Mouse (Mus musculus) myocyte (in vitro differentiated cells): Measurements from ENCODE around the gene Lins1.

ENCODE experiments used
- CEBPB ChIP-seq: IDR thresholded peaks from 2 replicates; pipeline ENCODE4 v1.6.1; 2011; ENCODE audit warnings: mild to moderate bottlenecking, moderate library complexity; ENCODE audit not compliant: poor library complexity, insufficient read depth, severe bottlenecking
- E2F4 ChIP-seq: IDR thresholded peaks from one replicate; pipeline ENCODE4 v1.6.1; 2011; ENCODE audit warnings: mild to moderate bottlenecking, control low read depth, moderate library complexity; ENCODE audit not compliant: insufficient read depth
- MAX ChIP-seq: IDR thresholded peaks from one replicate; pipeline ENCODE4 v1.6.1; 2011; ENCODE audit warnings: low read depth, mild to moderate bottlenecking, control low read depth
- MYOD1 ChIP-seq, 3 experiments: IDR thresholded peaks; one replicate each; pipeline ENCODE4 v1.6.1; 2011; ENCODE audit warnings: control low read depth in 2 of 3, low read depth in 2 of 3, mild to moderate bottlenecking in 2 of 3, moderate library complexity in 1 of 3; ENCODE audit not compliant: insufficient read length in 2 of 3, control insufficient read depth in 1 of 3
- MYOG ChIP-seq, 3 experiments: IDR thresholded peaks; one replicate each; pipeline ENCODE4 v1.6.1; 2011; ENCODE audit warnings: control low read depth in 2 of 3, low read depth in 2 of 3, mild to moderate bottlenecking in 2 of 3; ENCODE audit not compliant: insufficient read length in 2 of 3, control insufficient read depth in 1 of 3, insufficient read depth in 1 of 3
- POLR2A ChIP-seq: IDR thresholded peaks from one replicate; pipeline ENCODE4 v1.6.1; 2011; ENCODE audit warnings: low read depth, mild to moderate bottlenecking, control low read depth, moderate library complexity; ENCODE audit not compliant: insufficient read length
- POLR2AphosphoS2 ChIP-seq: IDR thresholded peaks from one replicate; pipeline ENCODE4 v1.6.1; 2011; ENCODE audit warnings: low read depth, control low read depth; ENCODE audit not compliant: insufficient read length
- REST ChIP-seq: IDR thresholded peaks from one replicate; pipeline ENCODE4 v1.6.1; 2011; ENCODE audit warnings: mild to moderate bottlenecking, control low read depth, moderate library complexity; ENCODE audit not compliant: insufficient read depth, insufficient read length
- SRF ChIP-seq: IDR thresholded peaks from one replicate; pipeline ENCODE4 v1.6.1; 2011; ENCODE audit warnings: low read depth; ENCODE audit not compliant: control insufficient read depth, insufficient read length
- TCF12 ChIP-seq: IDR thresholded peaks from one replicate; pipeline ENCODE4 v1.6.1; 2011; ENCODE audit warnings: mild to moderate bottlenecking, control low read depth; ENCODE audit not compliant: poor library complexity, insufficient read depth, severe bottlenecking
- USF1 ChIP-seq: IDR thresholded peaks from one replicate; pipeline ENCODE4 v1.6.1; 2011; ENCODE audit warnings: low read depth, mild to moderate bottlenecking, control low read depth, moderate library complexity

DNA sequence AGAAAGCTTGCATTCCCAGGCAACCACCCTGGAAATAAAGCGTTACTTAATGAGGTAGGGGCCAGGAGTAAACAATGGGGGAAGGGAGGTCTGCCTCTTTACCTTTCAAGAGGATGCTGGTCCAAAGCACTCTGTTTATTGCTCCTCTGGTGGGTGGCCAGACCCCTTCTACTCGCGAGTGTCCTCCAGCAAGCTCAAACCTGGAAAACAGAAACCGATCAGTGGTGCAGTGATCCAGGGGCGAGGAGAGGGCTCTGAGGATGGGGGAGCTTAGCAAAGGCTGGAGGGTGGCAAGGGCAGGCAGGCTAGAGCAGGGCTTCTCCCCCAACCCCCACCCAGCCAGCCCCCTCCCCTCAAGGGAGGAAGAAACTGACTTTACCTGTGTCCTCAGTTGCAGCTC, 968 bp upstream of the Lins1 start:
- TF ChIP-seq POLR2A (no peak), MYOD1 (IDR thresholded peaks at IDR 0.05; ENCODE audit: control insufficient read depth in 1 of 3, insufficient read length in 2 of 3, low read depth in 2 of 3) (no peak), E2F4 (no peak), REST (no peak), CEBPB (no peak), POLR2AphosphoS2 (no peak), MAX (no peak), USF1 (no peak), TCF12 (no peak), SRF (no peak), MYOG (IDR thresholded peaks at IDR 0.05; ENCODE audit: control insufficient read depth in 1 of 3, insufficient read depth in 1 of 3, insufficient read length in 2 of 3, low read depth in 2 of 3) (no peak)
